Mouse (Mus musculus): ENCODE results near the gene Lrrc17. TPM values are rescaled to one million over a fixed set of nuclear protein-coding genes. Genes with fewer than 3 reads are reported as not detected.
"Not testable (repeated sequence)": the region's sequence is repeated elsewhere in the genome, so short reads cannot be mapped to it uniquely, and the experiment has no call there.

The Lrrc17 gene
- polyA plus RNA-seq, 1 experiment from 2014 or later = 85.1 TPM

DNA sequence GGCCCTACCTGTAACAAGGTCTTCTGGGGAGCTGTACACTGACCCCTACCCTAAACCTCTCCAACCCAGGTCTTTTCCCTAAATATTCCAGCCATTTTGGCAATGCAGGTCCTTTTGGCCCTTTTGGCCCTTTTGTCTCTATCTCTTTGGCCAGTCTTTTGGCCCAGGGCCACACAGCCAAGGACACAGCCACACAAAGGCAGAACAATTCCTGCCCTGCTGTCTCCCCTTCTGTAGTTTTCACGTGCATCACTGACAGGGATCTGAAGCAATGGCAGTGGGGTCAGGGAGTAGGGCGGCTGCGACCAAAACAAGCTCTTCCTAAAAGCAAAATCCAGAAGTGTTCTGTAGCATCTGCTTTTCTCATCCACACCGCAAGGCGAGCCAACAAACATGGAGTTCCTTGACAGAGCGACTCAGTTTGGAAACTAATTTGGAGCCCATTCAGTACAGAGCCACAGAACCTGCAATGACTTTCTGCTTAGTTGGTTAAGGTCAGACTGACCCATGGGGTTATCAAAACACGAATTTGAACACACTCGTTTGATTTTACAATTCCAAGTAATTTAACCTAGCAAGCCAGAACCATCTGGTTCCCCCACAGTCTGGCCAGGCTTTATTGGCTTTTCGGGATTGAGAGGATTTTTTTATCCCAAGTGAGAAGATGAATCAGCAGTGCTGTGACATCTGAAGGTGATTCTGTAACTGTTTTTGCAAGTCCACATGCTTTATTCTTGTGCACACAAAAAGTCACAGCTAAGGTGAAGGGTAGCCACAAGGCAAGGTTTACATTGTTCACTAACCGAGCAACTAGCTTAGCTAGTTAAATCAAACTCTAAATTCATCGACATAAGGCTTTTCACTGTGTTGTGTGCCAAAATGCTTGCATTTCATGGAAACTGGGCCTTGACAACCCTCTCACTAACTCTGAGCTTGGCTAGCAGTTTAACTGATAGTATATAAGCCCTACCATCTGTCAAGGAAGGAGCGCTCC is 65.2 kb downstream of the Lrrc17 start:
- no peak overlapping the region for H3K4me2 ChIP-seq (replicated peaks)
- H3K27ac ChIP-seq = no peak overlapping the region
- H3K27me3 ChIP-seq = no peaks in the 10 kb centered on the region
- no peak for ATAC-seq (ENCODE audit: insufficient number of reproducible peaks, insufficient read depth, low FRiP score, low TSS enrichment)
- H3K9ac ChIP-seq = no peak overlapping the region
- 56% methylated on average over 12 of the region's 12 CpGs for WGBS
- H3K4me1 ChIP-seq = no peaks in the 10 kb centered on the region
- H3K36me3 ChIP-seq = no peaks in the 10 kb centered on the region
- no peaks in the 10 kb centered on the region for H3K9me3 ChIP-seq
- no peak overlapping the region for H3K4me3 ChIP-seq

DNA sequence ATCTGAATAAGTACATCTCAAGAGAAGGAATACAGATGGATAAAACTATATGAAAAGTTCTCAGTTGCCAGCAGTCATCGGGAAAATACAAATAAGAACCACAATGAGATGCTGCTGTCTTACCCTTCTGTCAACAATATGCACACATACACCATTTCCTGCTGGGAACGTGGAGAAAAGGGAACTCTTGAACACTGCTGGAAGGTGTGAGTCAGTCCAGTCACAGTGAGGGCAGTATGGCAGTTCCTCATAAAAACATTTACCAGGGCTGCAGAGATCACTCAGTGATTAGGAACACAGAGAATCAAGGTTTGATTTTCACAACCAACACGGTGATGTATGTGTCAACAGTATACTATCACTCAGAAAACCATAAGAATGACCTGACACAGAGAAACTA is 67.6 kb downstream of the Lrrc17 start:
- no peak overlapping the region for H3K27ac ChIP-seq

DNA sequence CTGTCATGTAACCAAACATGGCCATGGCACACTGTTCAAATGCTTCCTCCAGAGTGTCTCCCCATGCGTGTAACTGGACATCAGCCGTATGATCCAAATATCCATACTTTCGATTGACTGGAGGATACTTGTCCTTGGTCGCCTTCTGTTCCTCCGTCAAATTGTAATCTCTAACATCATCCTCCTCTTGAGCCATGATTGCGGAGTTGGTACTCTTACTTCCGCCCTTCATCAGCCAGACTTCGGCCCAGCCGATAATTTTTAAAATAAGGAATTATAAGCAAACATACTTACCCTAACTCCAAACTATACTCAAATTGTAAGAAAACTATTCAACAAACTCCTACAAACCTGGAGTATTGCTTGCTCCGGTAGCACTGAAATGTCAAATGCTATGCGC is 70.9 kb downstream of the Lrrc17 start:
- H3K4me1 ChIP-seq; ATAC-seq (ENCODE audit: insufficient number of reproducible peaks, insufficient read depth, low FRiP score, low TSS enrichment); H3K9me3 ChIP-seq; H3K9ac ChIP-seq; H3K4me2 ChIP-seq (replicated peaks); H3K4me3 ChIP-seq; H3K27me3 ChIP-seq; H3K27ac ChIP-seq; H3K36me3 ChIP-seq: not testable (repeated sequence)
- 94% methylated on average over 11 of the region's 11 CpGs for WGBS

More for the DNA sequence above, 67.6 kb downstream of the Lrrc17 start:
- 73% methylated on average over 3 of the region's 3 CpGs for WGBS
- Histone ChIP-seq H3K9me3 (no peaks in the 10 kb centered on the region), H3K4me2 (replicated peaks) (no peak overlapping the region), H3K27me3 (no peaks in the 10 kb centered on the region), H3K36me3 (no peaks in the 10 kb centered on the region), H3K4me1 (no peaks in the 10 kb centered on the region), H3K4me3 (no peak overlapping the region), H3K9ac (no peak overlapping the region)
- ATAC-seq (ENCODE audit: insufficient number of reproducible peaks, insufficient read depth, low FRiP score, low TSS enrichment) = no peak

DNA sequence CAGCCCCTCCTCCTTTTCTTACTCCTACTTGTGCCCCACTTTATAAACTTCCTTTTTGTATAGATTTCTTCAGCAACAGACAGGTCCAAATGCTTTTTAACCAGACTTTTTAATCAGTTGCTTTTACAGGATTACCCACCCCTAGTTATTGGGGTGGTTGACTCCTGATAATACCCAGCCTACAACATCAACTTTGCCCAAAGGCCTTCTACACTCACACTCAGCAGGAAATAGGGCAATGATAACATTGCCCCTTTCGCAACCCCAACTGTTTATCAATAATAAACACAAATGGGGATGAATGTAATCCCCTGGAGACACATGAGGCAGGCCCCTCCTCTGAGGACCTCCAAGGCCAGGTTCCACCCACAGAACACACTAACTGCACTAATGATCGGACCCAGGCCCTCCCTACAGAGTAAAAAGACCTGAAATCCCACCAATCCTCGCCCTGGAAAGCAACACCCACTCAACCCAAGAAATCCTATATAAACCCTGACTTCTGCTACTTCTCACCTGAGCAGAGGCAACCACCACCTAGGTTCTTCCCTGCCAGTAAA is 73.2 kb downstream of the Lrrc17 start:
- no peak overlapping the region for H3K27ac ChIP-seq
- no peaks in the 10 kb centered on the region for H3K9me3 ChIP-seq
- H3K4me2 ChIP-seq (replicated peaks) = no peak overlapping the region
- ATAC-seq (ENCODE audit: insufficient number of reproducible peaks, insufficient read depth, low FRiP score, low TSS enrichment) = no peak
- 80% methylated on average over 3 of the region's 3 CpGs for WGBS
- no peaks in the 10 kb centered on the region for H3K36me3 ChIP-seq
- no peaks in the 10 kb centered on the region for H3K27me3 ChIP-seq
- no peak overlapping the region for H3K9ac ChIP-seq
- no peak overlapping the region for H3K4me3 ChIP-seq
- H3K4me1 ChIP-seq = no peaks in the 10 kb centered on the region

Other genes starting within 250 kb of the Lrrc17 start
- gene Fgl2, start 170.9 kb upstream of the Lrrc17 start, polyA plus RNA-seq (2016; fragmentation: Nextera tagmentation; extraction: Ambion mirVana) = 0.64 and 0.81 TPM in 2 replicates
- not detected in 2 replicates for gene Ccdc146, start 118.9 kb upstream of the Lrrc17 start, polyA plus RNA-seq (2016; fragmentation: Nextera tagmentation; extraction: Ambion mirVana)
- 5.3 and 5.7 TPM in 2 replicates for gene Fam185a, start 118.6 kb upstream of the Lrrc17 start, polyA plus RNA-seq (2016; fragmentation: Nextera tagmentation; extraction: Ambion mirVana)
- gene Fbxl13, start 102.1 kb downstream of the Lrrc17 start, polyA plus RNA-seq (2016; fragmentation: Nextera tagmentation; extraction: Ambion mirVana) = 0.09 and 0.10 TPM in 2 replicates
- 58.2 and 58.4 TPM in 2 replicates for gene Armc10, start 102.3 kb downstream of the Lrrc17 start, polyA plus RNA-seq (2016; fragmentation: Nextera tagmentation; extraction: Ambion mirVana)
- gene Napepld, start 157.8 kb downstream of the Lrrc17 start, polyA plus RNA-seq (2016; fragmentation: Nextera tagmentation; extraction: Ambion mirVana) = 3.2 and 3.3 TPM in 2 replicates
- gene Pmpcb, start 193.6 kb downstream of the Lrrc17 start, polyA plus RNA-seq (2016; fragmentation: Nextera tagmentation; extraction: Ambion mirVana) = 83.8 and 89.1 TPM in 2 replicates
- 76.9 and 79.8 TPM in 2 replicates for gene Dnajc2, start 241.7 kb downstream of the Lrrc17 start, polyA plus RNA-seq (2016; fragmentation: Nextera tagmentation; extraction: Ambion mirVana)
- gene Psmc2, start 241.7 kb downstream of the Lrrc17 start, polyA plus RNA-seq (2016; fragmentation: Nextera tagmentation; extraction: Ambion mirVana) = 188 and 198 TPM in 2 replicates

Measured in embryonic facial prominence, embryonic 12.5 days (tissue).